Mouse (Mus musculus) liver, embryonic 14.5 days (tissue): ENCODE measurements around the gene 4930544D05Rik.

Source experiments
- CTCF ChIP-seq: IDR thresholded peaks from 2 replicates; pipeline ENCODE4 v1.5.1; 2016; ENCODE audit warnings: antibody characterized with exemption, low read depth, control low read depth
- EP300 ChIP-seq: IDR thresholded peaks from 2 replicates; pipeline ENCODE4 v1.6.1; 2016; ENCODE audit warnings: antibody characterized with exemption, low read depth

GRCm38 (mm10) chr11:70583775-70584174, 31.9 kb upstream of the 4930544D05Rik start:
- TF ChIP-seq EP300 (no peak), CTCF (no peak)
